Mouse (Mus musculus) liver, adult 2 months (tissue): Measurements from ENCODE around the gene Zfp598.

Experiments
- CTCF ChIP-seq: fragments of 200-500 bp; IDR thresholded peaks from 2 replicates; pipeline ENCODE4 v1.5.1; 2011; ENCODE audit warnings: low read depth, low read length, control low read depth
- POLR2A ChIP-seq: fragments of 200-500 bp; IDR thresholded peaks from 2 replicates; pipeline ENCODE4 v1.6.1; 2011; ENCODE audit warnings: low read length, control low read depth; ENCODE audit not compliant: insufficient read depth; ENCODE audit errors: extremely low read depth

- TF ChIP-seq CTCF (no peak), POLR2A (no peak)
Measured at GRCm38 (mm10) chr17:24633831-24634230, 35.7 kb upstream of the Zfp598 start.
